Mouse (Mus musculus) heart, adult 2 months (tissue): Measurements from ENCODE around the gene Phlpp1.

Experiments
- EP300 ChIP-seq: fragments of 200-500 bp; IDR thresholded peaks from 2 replicates; pipeline ENCODE4 v1.6.1; 2011; ENCODE audit warnings: low read depth, low read length, control low read depth; ENCODE audit not compliant: insufficient read depth
- POLR2A ChIP-seq: fragments of 200-500 bp; IDR thresholded peaks from 2 replicates; pipeline ENCODE4 v1.6.1; 2011; ENCODE audit warnings: mild to moderate bottlenecking, low read depth, low read length, control low read depth; ENCODE audit not compliant: insufficient read depth

- TF ChIP-seq POLR2A = no peak
- no peak for TF ChIP-seq EP300
Measured at GRCm38 (mm10) chr1:106183701-106184100, 12.1 kb downstream of the Phlpp1 start.
